Mouse (Mus musculus): ENCODE measurements around the gene 4930524J08Rik.

Gene 4930524J08Rik

GRCm38 (mm10) chr5:100003895-100004294 lies 25.0 kb downstream of the 4930524J08Rik start:
- no peak for DNase-seq (ENCODE audit: inconsistent age in 2 of 2, low spot score in 1 of 2)

DNA sequence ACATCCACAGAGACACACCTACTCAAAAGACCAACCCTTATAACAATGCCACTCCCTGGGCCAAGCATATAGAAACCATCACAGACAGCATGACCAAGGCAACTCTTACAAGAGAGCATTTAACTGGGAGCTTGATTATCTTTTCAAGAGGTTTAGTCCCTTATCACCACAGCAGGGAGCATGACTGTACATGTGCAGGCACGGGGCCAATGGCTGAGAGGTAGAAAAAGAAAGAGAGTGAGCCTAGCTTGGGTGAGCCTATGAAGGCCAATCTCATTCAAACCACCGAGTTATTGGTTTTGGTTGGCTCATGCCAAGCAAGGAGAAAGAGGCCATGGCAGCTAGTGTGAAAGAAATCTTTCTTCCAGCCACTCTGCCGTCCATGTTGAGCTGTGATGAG lies 26.6 kb downstream of the 4930524J08Rik start:
- DNase-seq (ENCODE audit: inconsistent age in 2 of 2, low spot score in 1 of 2) = peak; percentile 18 to 38

GRCm38 (mm10) chr5:100005896-100006295 lies 27.0 kb downstream of the 4930524J08Rik start:
- DNase-seq (ENCODE audit: inconsistent age in 2 of 2, low spot score in 1 of 2) = no peak

DNA sequence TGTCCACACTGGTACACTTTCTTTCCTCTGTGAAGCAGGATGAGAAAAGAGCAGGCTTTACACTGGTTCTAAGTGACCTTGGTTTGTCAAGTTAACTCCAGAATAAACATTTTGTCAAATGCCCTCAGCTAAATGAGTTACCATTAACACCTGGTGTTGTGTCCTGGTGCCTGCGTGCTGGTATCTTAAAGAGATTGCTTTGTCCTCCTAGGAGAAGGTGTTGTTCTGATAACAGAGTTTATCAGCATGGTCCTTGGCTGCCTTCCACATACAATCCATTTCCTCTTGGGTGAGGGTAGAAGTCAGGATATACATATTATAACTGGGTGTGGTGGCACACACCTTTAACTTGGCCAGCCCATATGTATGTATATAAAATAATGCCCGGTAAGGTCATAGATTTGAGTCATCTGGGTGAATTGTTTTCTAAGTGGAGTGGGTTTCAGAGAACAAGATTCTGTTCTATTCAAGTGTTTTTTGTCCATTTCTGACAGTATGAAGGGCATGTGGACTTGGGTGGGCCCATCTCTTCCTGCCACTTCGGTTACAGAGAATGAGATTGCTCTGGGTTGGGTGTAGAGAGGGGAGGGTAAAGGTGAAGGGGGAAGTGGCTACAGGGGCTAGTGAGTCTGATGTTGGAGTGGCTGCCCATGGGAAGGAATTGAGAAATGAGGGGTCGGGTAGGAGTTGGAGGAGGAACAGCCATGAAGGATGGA lies 27.6 kb downstream of the 4930524J08Rik start:
- no peak for DNase-seq (ENCODE audit: inconsistent age in 2 of 2, low spot score in 1 of 2)

DNA sequence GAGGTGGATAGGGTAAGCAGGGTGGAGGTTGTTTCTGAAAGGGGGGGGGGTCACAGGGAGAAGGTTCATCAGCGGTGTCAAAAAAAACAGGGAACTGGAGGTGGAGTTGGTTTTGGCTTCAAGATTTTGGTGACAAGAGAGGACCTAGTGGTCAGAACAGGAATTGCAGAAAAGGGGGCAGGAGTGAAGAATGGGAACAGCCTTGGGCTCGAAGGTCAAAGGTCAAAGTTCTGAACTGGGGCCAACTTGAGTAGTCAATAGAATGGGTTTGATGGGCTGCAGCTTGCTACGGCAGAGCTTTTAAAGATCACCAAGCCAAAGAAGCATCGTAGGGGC lies 28.1 kb downstream of the 4930524J08Rik start:
- DNase-seq (ENCODE audit: inconsistent age in 2 of 2, low spot score in 1 of 2) = no peak

DNA sequence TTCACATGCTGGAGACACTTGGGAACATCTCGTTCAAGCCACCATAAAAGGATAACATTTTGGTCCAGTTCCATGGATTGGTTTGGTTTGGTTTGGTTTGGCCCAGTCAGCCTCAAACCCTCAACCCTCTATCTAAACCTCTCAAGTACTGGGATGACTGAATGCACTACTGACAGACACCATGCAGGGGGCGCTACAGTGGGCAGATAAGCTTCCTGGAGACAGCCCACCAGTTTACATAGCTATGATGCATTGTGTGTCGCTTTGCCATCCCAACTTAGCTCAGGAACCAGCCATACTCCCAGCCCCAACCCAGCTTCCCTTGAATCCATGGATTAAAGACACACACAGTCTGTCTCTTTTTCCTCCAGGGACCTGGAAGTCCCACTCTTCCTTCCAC lies 29.6 kb downstream of the 4930524J08Rik start:
- DNase-seq (ENCODE audit: inconsistent age in 2 of 2, low spot score in 1 of 2) = no peak

DNA sequence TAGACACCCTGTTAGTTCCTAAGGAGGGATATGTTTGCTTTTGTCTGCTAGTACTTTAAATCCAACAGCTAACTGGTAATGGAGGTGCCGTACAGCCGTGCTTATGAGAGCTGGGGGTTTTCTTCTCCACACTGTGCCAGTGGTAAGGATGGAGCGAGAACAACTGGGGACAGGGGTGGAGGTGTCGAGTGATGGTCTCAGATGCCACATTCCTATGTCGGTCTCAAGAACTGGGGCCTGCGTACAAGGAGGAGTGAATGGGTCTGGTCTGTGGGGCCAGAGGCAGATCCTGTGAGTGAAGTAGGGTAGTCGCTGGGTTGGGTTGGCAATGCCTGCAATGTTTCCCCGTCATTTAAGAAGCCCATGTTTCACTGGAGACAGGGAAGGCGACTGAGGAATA lies 33.7 kb downstream of the 4930524J08Rik start:
- DNase-seq (ENCODE audit: inconsistent age in 2 of 2, low spot score in 1 of 2) = no peak

GRCm38 (mm10) chr5:100020089-100020488 lies 41.2 kb downstream of the 4930524J08Rik start:
- DNase-seq (ENCODE audit: inconsistent age in 2 of 2, low spot score in 1 of 2) = no peak

DNA sequence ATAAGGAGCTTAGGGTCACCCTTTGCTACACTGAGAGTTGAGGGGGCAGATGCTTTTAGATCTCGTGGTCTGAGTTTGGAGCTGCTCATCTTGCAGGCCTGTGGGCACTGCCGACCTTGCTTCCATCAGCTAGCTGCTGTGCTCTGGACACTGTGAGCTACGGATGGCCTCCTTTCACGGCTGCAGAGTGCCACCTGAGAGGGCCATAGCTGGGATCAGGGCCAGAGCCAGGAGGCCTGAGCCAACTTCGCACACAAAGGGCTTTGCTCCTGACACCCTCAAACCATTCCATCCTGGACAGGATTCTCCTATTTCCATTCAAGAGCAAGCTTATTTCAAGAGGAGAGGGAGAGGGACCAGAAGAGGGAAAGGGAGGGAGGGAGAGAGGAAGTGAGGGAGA lies 45.5 kb downstream of the 4930524J08Rik start:
- no peak for DNase-seq (ENCODE audit: inconsistent age in 2 of 2, low spot score in 1 of 2)

- no peak for DNase-seq (ENCODE audit: inconsistent age in 2 of 2, low spot score in 1 of 2)
Observed at GRCm38 (mm10) chr5:100024868-100025267, 46.0 kb downstream of the 4930524J08Rik start.

All from adrenal gland, adult (tissue).